Mouse (Mus musculus) heart, embryonic 11.5 days (tissue): ENCODE measurements at regions not wholly inside any gene's neighbourhood (a gene's known extent, or its start where the extent isn't known, plus 50 kb on each side); places are given as distances from the start of the nearest gene placed in this dataset.

ENCODE experiments used
- ATAC-seq: fragments of 200-750 bp; cut with Nextera tagmentation; replicated peaks from 2 replicates; pipeline ENCODE4 v1.8.0; 2017; ENCODE audit warnings: moderate library complexity; ENCODE audit not compliant: insufficient number of reproducible peaks, low FRiP score, low TSS enrichment
- H3K27ac ChIP-seq: fragments of 300-500 bp; sonication (generic); 2 replicates; pipeline ENCODE4 v1.5.1; 2014; ENCODE audit warnings: mild to moderate bottlenecking, low read depth, low read length
- H3K27me3 ChIP-seq: fragments of 300-500 bp; sonication (generic); 2 replicates; pipeline ENCODE4 v1.6.1; 2014; ENCODE audit warnings: mild to moderate bottlenecking, low read length, mixed read lengths; ENCODE audit not compliant: control insufficient read depth, insufficient read depth
- H3K36me3 ChIP-seq: fragments of 300-500 bp; sonication (generic); 2 replicates; pipeline ENCODE4 v1.6.1; 2014; ENCODE audit warnings: mild to moderate bottlenecking, low read length, moderate library complexity, mixed read lengths; ENCODE audit not compliant: control insufficient read depth, insufficient read depth
- H3K4me1 ChIP-seq: fragments of 300-500 bp; sonication (generic); 2 replicates; pipeline ENCODE4 v1.6.1; 2014; ENCODE audit warnings: low read length; ENCODE audit not compliant: control insufficient read depth, insufficient read depth
- H3K4me2 ChIP-seq: fragments of 300-500 bp; sonication (generic); 2 replicates; pipeline ENCODE4 v1.6.1; 2014; ENCODE audit warnings: mild to moderate bottlenecking, moderate library complexity
- H3K4me3 ChIP-seq: fragments of 300-500 bp; sonication (generic); 2 replicates; pipeline ENCODE4 v1.5.1; 2014; ENCODE audit warnings: low read depth, low read length
- H3K9ac ChIP-seq: fragments of 300-500 bp; sonication (generic); 2 replicates; pipeline ENCODE4 v1.6.1; 2014; ENCODE audit warnings: mild to moderate bottlenecking, low read depth, low read length, moderate library complexity
- H3K9me3 ChIP-seq: fragments of 300-500 bp; sonication (generic); replicated peaks from 2 replicates; pipeline ENCODE4 v1.6.1; 2016; ENCODE audit warnings: low read length; ENCODE audit not compliant: control insufficient read depth
- WGBS: fragments of 180-500 bp; shearing (Covaris S2); extraction: QIAGEN DNeasy Blood & Tissue Kit; methylation state at CpG from one replicate; pipeline ENCODE4 v1.1.7; 2014; ENCODE audit not compliant: insufficient replicate concordance; 5-methylcytosine and 5-hydroxymethylcytosine counted together

GRCm38 (mm10) chr13:81852309-81852978 is 69.6 kb downstream of the Cetn3 start:
- Histone ChIP-seq H3K4me3 (no peak overlapping the region), H3K9me3 (no peaks in the 10 kb centered on the region), H3K36me3 (no peaks in the 10 kb centered on the region), H3K27ac (no peak overlapping the region), H3K4me2 (no peak overlapping the region), H3K9ac (no peak overlapping the region), H3K4me1 (peaks cover 10% of the 10 kb centered on the region), H3K27me3 (no peaks in the 10 kb centered on the region)
- WGBS, result 42% methylated on average over 2 of the region's 2 CpGs
- ATAC-seq, result peak; percentile 86

- Histone ChIP-seq H3K4me3 (no peak overlapping the region), H3K27me3 (no peaks in the 10 kb centered on the region), H3K9ac (no peak overlapping the region), H3K27ac (0 out of 2 replicates have a peak overlapping the region, but pooled peaks have one; percentile 15), H3K4me1 (peaks cover 10% of the 10 kb centered on the region), H3K9me3 (no peaks in the 10 kb centered on the region), H3K4me2 (no peak overlapping the region), H3K36me3 (no peaks in the 10 kb centered on the region)
- no peak for ATAC-seq
- 23% methylated on average over 4 of the region's 4 CpGs for WGBS
These were observed 73.2 kb downstream of the Cetn3 start for GRCm38 (mm10) chr13:81856072-81856471.

- WGBS, result 55% methylated on average over 4 of the region's 4 CpGs
- Histone ChIP-seq H3K27ac (no peak overlapping the region), H3K4me3 (no peak overlapping the region), H3K9me3 (no peaks in the 10 kb centered on the region), H3K4me1 (peaks cover 6% of the 10 kb centered on the region), H3K9ac (no peak overlapping the region), H3K4me2 (peak overlapping the region; percentile 16; the same call in 1 of the 2 replicates), H3K36me3 (no peaks in the 10 kb centered on the region), H3K27me3 (no peaks in the 10 kb centered on the region)
- no peak for ATAC-seq
These were observed 77.8 kb downstream of the Cetn3 start for GRCm38 (mm10) chr13:81860683-81861082.

- H3K27me3 ChIP-seq, result no peaks in the 10 kb centered on the region
- no peak for ATAC-seq
- H3K9me3 ChIP-seq, result no peaks in the 10 kb centered on the region
- H3K36me3 ChIP-seq, result no peaks in the 10 kb centered on the region
- no peak overlapping the region for H3K4me2 ChIP-seq
- H3K4me1 ChIP-seq, result no peaks in the 10 kb centered on the region
- no peak overlapping the region for H3K9ac ChIP-seq
- WGBS, result 79% methylated on average over 5 of the region's 5 CpGs
- no peak overlapping the region for H3K4me3 ChIP-seq
- H3K27ac ChIP-seq, result no peak overlapping the region
These were observed 79.2 kb downstream of the Cetn3 start for GRCm38 (mm10) chr13:81861886-81862600.

GRCm38 (mm10) chr13:81871226-81871625 is 88.3 kb downstream of the Cetn3 start:
- Histone ChIP-seq H3K36me3 (no peaks in the 10 kb centered on the region), H3K4me1 (no peaks in the 10 kb centered on the region), H3K9ac (no peak overlapping the region), H3K9me3 (no peaks in the 10 kb centered on the region), H3K27me3 (no peaks in the 10 kb centered on the region), H3K4me3 (no peak overlapping the region), H3K4me2 (no peak overlapping the region), H3K27ac (no peak overlapping the region)
- 77% methylated on average over 9 of the region's 9 CpGs for WGBS
- no peak for ATAC-seq

- WGBS, result 74% methylated on average over 6 of the region's 6 CpGs
- Histone ChIP-seq H3K4me1 (no peaks in the 10 kb centered on the region), H3K9me3 (no peaks in the 10 kb centered on the region), H3K9ac (no peak overlapping the region), H3K4me3 (no peak overlapping the region), H3K27me3 (no peaks in the 10 kb centered on the region), H3K36me3 (no peaks in the 10 kb centered on the region), H3K27ac (no peak overlapping the region), H3K4me2 (no peak overlapping the region)
- no peak for ATAC-seq
These were observed 103.0 kb downstream of the Cetn3 start for GRCm38 (mm10) chr13:81885879-81886278.

- Histone ChIP-seq H3K9me3 (no peaks in the 10 kb centered on the region), H3K4me3 (no peak overlapping the region), H3K27ac (no peak overlapping the region), H3K9ac (no peak overlapping the region), H3K4me1 (no peaks in the 10 kb centered on the region; the same call in 1 of the 2 replicates), H3K36me3 (no peaks in the 10 kb centered on the region), H3K4me2 (no peak overlapping the region), H3K27me3 (no peaks in the 10 kb centered on the region)
- no peak for ATAC-seq
- WGBS, result 46% methylated on average over 4 of the region's 4 CpGs
These were observed 147.4 kb downstream of the Cetn3 start for GRCm38 (mm10) chr13:81930266-81930665.

- Histone ChIP-seq H3K36me3 (no peaks in the 10 kb centered on the region), H3K4me3 (no peak overlapping the region), H3K4me1 (no peaks in the 10 kb centered on the region; the same call in 1 of the 2 replicates), H3K27ac (peak overlapping the region; percentile 59), H3K9me3 (no peaks in the 10 kb centered on the region), H3K4me2 (no peak overlapping the region), H3K27me3 (no peaks in the 10 kb centered on the region), H3K9ac (no peak overlapping the region)
- ATAC-seq, result no peak; the same call in 1 of the 2 replicates
- 37% methylated on average over 2 of the region's 2 CpGs for WGBS
These were observed 148.3 kb downstream of the Cetn3 start for GRCm38 (mm10) chr13:81931199-81931598.
